Mouse (Mus musculus): ENCODE measurements at regions not wholly inside any gene's neighbourhood (a gene's known extent, or its start where the extent isn't known, plus 50 kb on each side); places are given as distances from the start of the nearest gene placed in this dataset.

- TF ChIP-seq CTCF (IDR thresholded peaks at IDR 0.05; ENCODE audit: extremely low read depth, insufficient read depth, low read length): no peak
- no peak for TF ChIP-seq POLR2A (IDR thresholded peaks at IDR 0.05; ENCODE audit: extremely low read depth, insufficient read depth, low read length)
Measured at GRCm38 (mm10) chr8:48927135-48927534, 83.4 kb upstream of the Tenm3 start.
